Mouse (Mus musculus) midbrain, embryonic 11.5 days (tissue): Measurements from ENCODE around the gene Rhd. TPM values are rescaled to one million over a fixed set of nuclear protein-coding genes. Genes with fewer than 3 reads are reported as not detected.
A peak's percentile ranks its signal among the peaks of the same experiment; 100 is the strongest.

ENCODE experiments used
- ATAC-seq: fragments of 200-750 bp; cut with Nextera tagmentation; 2 replicates; pipeline ENCODE4 v1.8.0; 2017; ENCODE audit warnings: moderate TSS enrichment, moderate library complexity; ENCODE audit not compliant: low FRiP score
- DNase-seq: peaks from one replicate; pipeline ENCODE4 v3.0.0; 2015; ENCODE audit warnings: low spot score; ENCODE audit errors: missing footprints
- H3K27ac ChIP-seq: fragments of 300-500 bp; sonication (generic); 2 replicates; pipeline ENCODE4 v1.5.1; 2014; ENCODE audit warnings: low read depth, low read length
- H3K27me3 ChIP-seq: fragments of 300-500 bp; sonication (generic); 2 replicates; pipeline ENCODE4 v1.6.1; 2014; ENCODE audit warnings: mild to moderate bottlenecking, low read length, moderate library complexity, mixed read lengths; ENCODE audit not compliant: control insufficient read depth, insufficient read depth
- H3K36me3 ChIP-seq: fragments of 300-500 bp; sonication (generic); 2 replicates; pipeline ENCODE4 v1.6.1; 2014; ENCODE audit warnings: mild to moderate bottlenecking, low read length, moderate library complexity, mixed read lengths; ENCODE audit not compliant: control insufficient read depth, insufficient read depth
- H3K4me1 ChIP-seq: fragments of 300-500 bp; sonication (generic); 2 replicates; pipeline ENCODE4 v1.6.1; 2014; ENCODE audit warnings: low read length; ENCODE audit not compliant: control insufficient read depth, insufficient read depth
- H3K4me2 ChIP-seq: fragments of 300-500 bp; sonication (generic); 2 replicates; pipeline ENCODE4 v1.6.1; 2014; ENCODE audit warnings: mild to moderate bottlenecking, moderate library complexity
- H3K4me3 ChIP-seq: fragments of 300-500 bp; sonication (generic); 2 replicates; pipeline ENCODE4 v1.5.1; 2014; ENCODE audit warnings: low read depth, low read length
- H3K9ac ChIP-seq: fragments of 300-500 bp; sonication (generic); 2 replicates; pipeline ENCODE4 v1.6.1; 2014; ENCODE audit warnings: low read length
- H3K9me3 ChIP-seq: fragments of 300-500 bp; sonication (generic); 2 replicates; pipeline ENCODE4 v1.6.1; 2016; ENCODE audit warnings: low read length; ENCODE audit not compliant: control insufficient read depth
- WGBS: fragments of 180-500 bp; shearing (Covaris S2); extraction: QIAGEN DNeasy Blood & Tissue Kit; methylation state at CpG from one replicate; pipeline ENCODE4 v1.1.7; 2014; 5-methylcytosine and 5-hydroxymethylcytosine counted together
- polyA plus RNA-seq: library from polyadenylated mRNA; unstranded; fragments of >200 nt; fragmentation: Nextera tagmentation; extraction: Ambion mirVana; gene quantifications from 2 replicates; pipeline ENCODE4 v1.2.1, GENCODE M21; 2014

Rhd gene
- polyA plus RNA-seq, 1 experiment from 2014 or later, result 19.2 TPM

- WGBS, result 75% methylated on average over 5 of the region's 5 CpGs
- Histone ChIP-seq H3K4me1 (peaks cover 12% of the 10 kb centered on the region), H3K4me3 (no peak overlapping the region), H3K27me3 (no peaks in the 10 kb centered on the region), H3K9me3 (no peaks in the 10 kb centered on the region), H3K9ac (no peak overlapping the region), H3K36me3 (peaks cover 19% of the 10 kb centered on the region), H3K4me2 (no peak overlapping the region), H3K27ac (no peak overlapping the region)
- ATAC-seq (no peak), DNase-seq (no peak)
Measured at GRCm38 (mm10) chr4:134927815-134928463, 63.6 kb downstream of the Rhd start.

GRCm38 (mm10) chr4:134928464-134928836 lies 64.1 kb downstream of the Rhd start:
- no peak overlapping the region for H3K27ac ChIP-seq
- peaks cover 12% of the 10 kb centered on the region for H3K4me1 ChIP-seq
- WGBS, result 87% methylated on average over 1 of the region's 1 CpGs
- H3K9me3 ChIP-seq, result no peaks in the 10 kb centered on the region
- H3K36me3 ChIP-seq, result peaks cover 19% of the 10 kb centered on the region
- H3K9ac ChIP-seq, result no peak overlapping the region
- no peak overlapping the region for H3K4me3 ChIP-seq
- H3K27me3 ChIP-seq, result no peaks in the 10 kb centered on the region
- ATAC-seq (no peak), DNase-seq (no peak)
- H3K4me2 ChIP-seq, result no peak overlapping the region

DNA sequence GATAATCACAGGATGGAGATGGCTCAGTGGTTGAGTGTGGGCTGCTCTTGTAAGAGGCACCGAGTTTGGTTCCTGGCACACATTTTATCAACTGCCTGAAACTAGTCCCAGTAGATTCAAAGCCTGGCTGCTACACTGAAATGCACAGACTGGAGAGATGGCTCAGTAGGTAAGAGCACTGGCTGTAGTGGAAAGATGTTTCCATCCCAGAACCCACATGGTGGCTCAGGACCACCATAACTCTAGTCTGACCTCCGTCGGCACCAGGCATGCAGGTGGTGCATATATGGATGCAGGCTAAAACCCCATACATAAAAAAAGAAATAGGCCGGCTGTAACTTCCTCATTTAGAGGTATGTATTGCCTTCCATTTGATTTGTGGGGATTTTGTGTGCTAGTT lies 65.2 kb downstream of the Rhd start:
- Histone ChIP-seq H3K4me3 (no peak overlapping the region), H3K4me1 (peaks cover 12% of the 10 kb centered on the region), H3K4me2 (no peak overlapping the region), H3K27me3 (no peaks in the 10 kb centered on the region), H3K9me3 (no peaks in the 10 kb centered on the region), H3K9ac (no peak overlapping the region), H3K27ac (no peak overlapping the region), H3K36me3 (peaks cover 23% of the 10 kb centered on the region)
- ATAC-seq (no peak), DNase-seq (no peak)
- 85% methylated on average over 4 of the region's 4 CpGs for WGBS

- DNase-seq (no peak), ATAC-seq (peak; percentile 1; the same call in 1 of the 2 replicates)
- H3K36me3 ChIP-seq, result peaks cover 22% of the 10 kb centered on the region
- H3K27me3 ChIP-seq, result no peaks in the 10 kb centered on the region
- 30% methylated on average over 9 of the region's 9 CpGs for WGBS
- H3K4me2 ChIP-seq, result peak overlapping the region; percentile 84
- peak overlapping the region; percentile 39; the same call in 1 of the 2 replicates for H3K9ac ChIP-seq
- peaks cover 7% of the 10 kb centered on the region for H3K4me1 ChIP-seq
- peak overlapping the region; percentile 93 for H3K4me3 ChIP-seq
- H3K27ac ChIP-seq, result no peak overlapping the region
- H3K9me3 ChIP-seq, result no peaks in the 10 kb centered on the region
Measured at GRCm38 (mm10) chr4:134930190-134930589, 65.9 kb downstream of the Rhd start.

GRCm38 (mm10) chr4:134930684-134931481 lies 66.5 kb downstream of the Rhd start, which contains the start of gene Syf2:
TSS of gene Syf2 (plus strand) at chr4:134930898.
- H3K4me2 ChIP-seq, result peak within 1 kb of the TSS; percentile 84
- WGBS, result under 1% methylated on average over 68 of the region's 68 CpGs
- peak; percentile 98 for ATAC-seq
- peaks cover 16% of the 10 kb centered on the region for H3K36me3 ChIP-seq
- H3K27ac ChIP-seq, result 0 out of 2 replicates have a peak within 1 kb of the TSS, but pooled peaks have one; percentile 20
- H3K27me3 ChIP-seq, result no peaks in the 10 kb centered on the region
- H3K9me3 ChIP-seq, result no peaks in the 10 kb centered on the region
- peaks cover 3% of the 10 kb centered on the region; the same call in 1 of the 2 replicates for H3K4me1 ChIP-seq
- peak within 1 kb of the TSS; percentile 93 for H3K4me3 ChIP-seq
- peak; percentile 99 for DNase-seq
- peak within 1 kb of the TSS; percentile 80 for H3K9ac ChIP-seq

- H3K9ac ChIP-seq, result no peak overlapping the region
- DNase-seq, result no peak
Measured at GRCm38 (mm10) chr4:134937240-134938176, 73.2 kb downstream of the Rhd start.

DNA sequence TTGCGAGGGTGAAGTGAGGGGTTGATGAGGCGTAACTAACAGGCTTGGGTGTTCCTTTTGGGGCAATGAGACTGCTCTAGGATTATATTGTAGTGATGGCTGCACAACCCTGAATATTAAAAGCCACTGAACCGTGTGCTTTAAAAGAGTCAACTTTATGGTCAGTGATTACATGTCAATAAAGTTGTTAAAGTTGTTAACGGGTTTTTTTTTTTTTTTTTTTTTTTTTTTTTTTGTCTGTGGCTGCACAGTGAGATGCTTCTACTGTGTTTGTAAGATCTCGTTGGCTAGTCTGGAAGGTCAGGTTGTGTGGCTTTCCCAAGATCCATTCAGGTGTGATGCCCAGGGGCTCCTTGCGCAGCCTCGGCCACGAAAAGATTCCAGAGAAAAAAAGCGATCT lies 75.6 kb downstream of the Rhd start:
- Histone ChIP-seq H3K9ac (no peak overlapping the region), H3K4me1 (no peaks in the 10 kb centered on the region), H3K4me2 (no peak overlapping the region), H3K36me3 (peaks cover 3% of the 10 kb centered on the region; the same call in 1 of the 2 replicates), H3K27me3 (no peaks in the 10 kb centered on the region), H3K27ac (no peak overlapping the region), H3K4me3 (no peak overlapping the region), H3K9me3 (no peaks in the 10 kb centered on the region)
- ATAC-seq (no peak), DNase-seq (no peak)
- WGBS, result 61% methylated on average over 9 of the region's 9 CpGs

More at GRCm38 (mm10) chr4:134937240-134938176, 73.2 kb downstream of the Rhd start:
- 79% methylated on average over 17 of the region's 17 CpGs for WGBS
- ATAC-seq, result no peak
- Histone ChIP-seq H3K4me2 (no peak overlapping the region), H3K4me3 (no peak overlapping the region), H3K27ac (no peak overlapping the region), H3K9me3 (no peaks in the 10 kb centered on the region), H3K36me3 (peaks cover 7% of the 10 kb centered on the region; the same call in 1 of the 2 replicates), H3K27me3 (no peaks in the 10 kb centered on the region), H3K4me1 (no peaks in the 10 kb centered on the region)

GRCm38 (mm10) chr4:134943758-134944538 lies 79.6 kb downstream of the Rhd start:
- no peaks in the 10 kb centered on the region for H3K4me1 ChIP-seq
- H3K27ac ChIP-seq, result no peak overlapping the region
- H3K27me3 ChIP-seq, result no peaks in the 10 kb centered on the region
- ATAC-seq (no peak), DNase-seq (no peak)
- no peaks in the 10 kb centered on the region for H3K36me3 ChIP-seq
- H3K9me3 ChIP-seq, result no peaks in the 10 kb centered on the region
- H3K9ac ChIP-seq, result no peak overlapping the region
- no peak overlapping the region for H3K4me3 ChIP-seq
- H3K4me2 ChIP-seq, result no peak overlapping the region
- WGBS, result 53% methylated on average over 27 of the region's 27 CpGs
